Mouse (Mus musculus): Measurements from ENCODE around the gene Trdmt1. TPM values are rescaled to one million over a fixed set of nuclear protein-coding genes. Genes with fewer than 3 reads are reported as not detected.
A peak's percentile ranks its signal among the peaks of the same experiment; 100 is the strongest.

Gene Trdmt1
- polyA plus RNA-seq, 1 experiment from 2014 or later = 4.4 TPM

- DNase-seq (no peak), ATAC-seq (peak; percentile 18)
- Histone ChIP-seq H3K27me3 (ENCODE audit: insufficient read depth, low read length) (no peaks in the 10 kb centered on the region), H3K4me3 (ENCODE audit: low read depth, low read length) (peak overlapping the region; percentile 66), H3K9ac (replicated peaks) (peak overlapping the region; percentile 77), H3K36me3 (replicated peaks; ENCODE audit: insufficient read depth, low read length) (no peaks in the 10 kb centered on the region), H3K4me1 (ENCODE audit: insufficient read depth) (peaks cover 6% of the 10 kb centered on the region; the same call in 1 of the 2 replicates), H3K27ac (ENCODE audit: low read depth) (peak overlapping the region; percentile 92), H3K9me3 (ENCODE audit: low read length) (no peaks in the 10 kb centered on the region), H3K4me2 (ENCODE audit: low read depth, low read length) (peak overlapping the region; percentile 87)
- TF ChIP-seq EP300 (IDR thresholded peaks at IDR 0.05; ENCODE audit: low read depth) (no peak), CTCF (IDR thresholded peaks at IDR 0.05; ENCODE audit: low read depth) (no peak)
- WGBS (ENCODE audit: insufficient replicate concordance) = 21% methylated on average over 8 of the region's 8 CpGs
Observed at GRCm38 (mm10) chr2:13543519-13544124, 846 bp downstream of the Trdmt1 start.

GRCm38 (mm10) chr2:13539860-13540259 lies 4.6 kb downstream of the Trdmt1 start:
- no peaks in the 10 kb centered on the region for H3K9me3 ChIP-seq (ENCODE audit: low read length)
- no peak for DNase-seq
- no peak overlapping the region for H3K9ac ChIP-seq (replicated peaks)
- no peaks in the 10 kb centered on the region for H3K36me3 ChIP-seq (replicated peaks; ENCODE audit: insufficient read depth, low read length)
- no peak overlapping the region for H3K4me2 ChIP-seq (ENCODE audit: low read depth, low read length)
- no peak overlapping the region for H3K27ac ChIP-seq (ENCODE audit: low read depth)
- 48% methylated on average over 1 of the region's 1 CpGs for WGBS (ENCODE audit: insufficient replicate concordance)
- TF ChIP-seq EP300 (IDR thresholded peaks at IDR 0.05; ENCODE audit: low read depth) (no peak), CTCF (IDR thresholded peaks at IDR 0.05; ENCODE audit: low read depth) (no peak)
- no peak overlapping the region for H3K4me3 ChIP-seq (ENCODE audit: low read depth, low read length)
- no peaks in the 10 kb centered on the region for H3K27me3 ChIP-seq (ENCODE audit: insufficient read depth, low read length)
- no peak for ATAC-seq
- H3K4me1 ChIP-seq (ENCODE audit: insufficient read depth) = peaks cover 21% of the 10 kb centered on the region

- Histone ChIP-seq H3K9ac (replicated peaks) (no peak overlapping the region), H3K4me1 (ENCODE audit: insufficient read depth) (peaks cover 23% of the 10 kb centered on the region), H3K4me2 (ENCODE audit: low read depth, low read length) (peak overlapping the region; percentile 24; the same call in 1 of the 2 replicates), H3K36me3 (replicated peaks; ENCODE audit: insufficient read depth, low read length) (no peaks in the 10 kb centered on the region), H3K27ac (ENCODE audit: low read depth) (peak overlapping the region; percentile 36; the same call in 1 of the 2 replicates), H3K9me3 (ENCODE audit: low read length) (no peaks in the 10 kb centered on the region), H3K27me3 (ENCODE audit: insufficient read depth, low read length) (no peaks in the 10 kb centered on the region), H3K4me3 (ENCODE audit: low read depth, low read length) (no peak overlapping the region)
- ATAC-seq (no peak), DNase-seq (no peak)
- TF ChIP-seq EP300 (IDR thresholded peaks at IDR 0.05; ENCODE audit: low read depth) (no peak), CTCF (IDR thresholded peaks at IDR 0.05; ENCODE audit: low read depth) (no peak)
- 41% methylated on average over 6 of the region's 6 CpGs for WGBS (ENCODE audit: insufficient replicate concordance)
Observed at GRCm38 (mm10) chr2:13538704-13539377, 5.6 kb downstream of the Trdmt1 start.

GRCm38 (mm10) chr2:13538258-13538657 lies 6.2 kb downstream of the Trdmt1 start:
- peak overlapping the region; percentile 71 for H3K27ac ChIP-seq (ENCODE audit: low read depth)
- WGBS (ENCODE audit: insufficient replicate concordance) = 55% methylated on average over 2 of the region's 2 CpGs
- H3K27me3 ChIP-seq (ENCODE audit: insufficient read depth, low read length) = no peaks in the 10 kb centered on the region
- TF ChIP-seq CTCF (IDR thresholded peaks at IDR 0.05; ENCODE audit: low read depth) (no peak), EP300 (IDR thresholded peaks at IDR 0.05; ENCODE audit: low read depth) (no peak)
- H3K9me3 ChIP-seq (ENCODE audit: low read length) = no peaks in the 10 kb centered on the region
- no peak overlapping the region for H3K4me3 ChIP-seq (ENCODE audit: low read depth, low read length)
- H3K4me1 ChIP-seq (ENCODE audit: insufficient read depth) = peaks cover 24% of the 10 kb centered on the region
- no peaks in the 10 kb centered on the region for H3K36me3 ChIP-seq (replicated peaks; ENCODE audit: insufficient read depth, low read length)
- peak; percentile 75 for ATAC-seq
- H3K9ac ChIP-seq (replicated peaks) = no peak overlapping the region; the same call in 1 of the 2 replicates
- no peak for DNase-seq
- peak overlapping the region; percentile 24; the same call in 1 of the 2 replicates for H3K4me2 ChIP-seq (ENCODE audit: low read depth, low read length)

GRCm38 (mm10) chr2:13537733-13538132 lies 6.7 kb downstream of the Trdmt1 start:
- Histone ChIP-seq H3K27me3 (ENCODE audit: insufficient read depth, low read length) (no peaks in the 10 kb centered on the region), H3K36me3 (replicated peaks; ENCODE audit: insufficient read depth, low read length) (no peaks in the 10 kb centered on the region), H3K9ac (replicated peaks) (no peak overlapping the region; the same call in 1 of the 2 replicates), H3K4me1 (ENCODE audit: insufficient read depth) (peaks cover 22% of the 10 kb centered on the region), H3K9me3 (ENCODE audit: low read length) (no peaks in the 10 kb centered on the region), H3K4me2 (ENCODE audit: low read depth, low read length) (peak overlapping the region; percentile 24; the same call in 1 of the 2 replicates), H3K27ac (ENCODE audit: low read depth) (peak overlapping the region; percentile 71), H3K4me3 (ENCODE audit: low read depth, low read length) (no peak overlapping the region)
- ATAC-seq (peak; percentile 60), DNase-seq (peak; percentile 70)
- TF ChIP-seq CTCF (IDR thresholded peaks at IDR 0.05; ENCODE audit: low read depth) = peak; percentile 71
- TF ChIP-seq EP300 (IDR thresholded peaks at IDR 0.05; ENCODE audit: low read depth) = no peak
- WGBS (ENCODE audit: insufficient replicate concordance) = 32% methylated on average over 2 of the region's 2 CpGs

GRCm38 (mm10) chr2:13536747-13537146 lies 7.7 kb downstream of the Trdmt1 start:
- no peak overlapping the region for H3K4me3 ChIP-seq (ENCODE audit: low read depth, low read length)
- no peak overlapping the region for H3K4me2 ChIP-seq (ENCODE audit: low read depth, low read length)
- TF ChIP-seq CTCF (IDR thresholded peaks at IDR 0.05; ENCODE audit: low read depth) (peak; percentile 46), EP300 (IDR thresholded peaks at IDR 0.05; ENCODE audit: low read depth) (no peak)
- no peak overlapping the region for H3K9ac ChIP-seq (replicated peaks)
- ATAC-seq = peak; percentile 63
- no peaks in the 10 kb centered on the region for H3K36me3 ChIP-seq (replicated peaks; ENCODE audit: insufficient read depth, low read length)
- peaks cover 22% of the 10 kb centered on the region for H3K4me1 ChIP-seq (ENCODE audit: insufficient read depth)
- H3K27me3 ChIP-seq (ENCODE audit: insufficient read depth, low read length) = no peaks in the 10 kb centered on the region
- DNase-seq = no peak
- H3K9me3 ChIP-seq (ENCODE audit: low read length) = no peaks in the 10 kb centered on the region
- no peak overlapping the region for H3K27ac ChIP-seq (ENCODE audit: low read depth)

Measured in liver, postnatal 0 days (tissue).